Mouse (Mus musculus): ENCODE results near the gene Rsad2.

DNA sequence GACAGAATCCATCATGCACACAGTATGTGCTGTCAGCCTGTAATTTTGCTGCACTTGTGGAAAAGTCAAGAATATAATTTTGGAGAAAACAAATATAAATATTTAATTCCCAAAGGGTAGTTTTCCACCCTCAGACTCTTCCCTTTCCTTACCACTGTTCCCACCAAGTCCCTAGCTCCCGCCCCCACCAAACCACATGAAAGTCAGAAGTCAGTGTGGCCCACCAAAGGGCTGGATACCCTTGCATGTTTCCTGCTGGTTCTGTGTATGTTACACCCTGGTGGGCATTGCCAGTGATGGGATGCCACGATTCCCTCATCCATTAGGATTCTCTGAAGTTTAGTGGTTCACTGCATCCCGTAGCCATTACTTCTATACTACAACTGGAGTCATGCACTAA lies 44.8 kb upstream of the Rsad2 start:
- TF ChIP-seq CTCF (IDR thresholded peaks at IDR 0.05; ENCODE audit: low read depth) (no peak), EP300 (optimal IDR thresholded peaks at IDR 0.05) (no peak)

Data from stomach, postnatal 0 days (tissue).